Mouse (Mus musculus) ES-Bruce4 (cell line): ENCODE measurements around the gene Pimreg. TPM values are rescaled to one million over a fixed set of nuclear protein-coding genes. Genes with fewer than 3 reads are reported as not detected.

ENCODE experiments used
- H3K27ac ChIP-seq: 2 replicates; pipeline ENCODE4 v1.5.1; 2012; ENCODE audit warnings: low read length, inconsistent platforms; ENCODE audit not compliant: insufficient read depth
- H3K27me3 ChIP-seq: 2 replicates; pipeline ENCODE4 v1.6.1; 2012; ENCODE audit warnings: mild to moderate bottlenecking, low read length, inconsistent platforms; ENCODE audit not compliant: control insufficient read depth, poor library complexity, insufficient read depth, severe bottlenecking
- H3K36me3 ChIP-seq: 2 replicates; pipeline ENCODE4 v1.6.1; 2012; ENCODE audit warnings: inconsistent platforms, mild to moderate bottlenecking, low read length, moderate library complexity; ENCODE audit not compliant: control insufficient read depth, poor library complexity, insufficient read depth, severe bottlenecking
- H3K4me1 ChIP-seq: one replicate; pipeline ENCODE4 v1.8.1; 2011; ENCODE audit warnings: low read length; ENCODE audit not compliant: control insufficient read depth, insufficient read depth
- H3K4me3 ChIP-seq: 2 replicates; pipeline ENCODE4 v1.5.1; 2011; ENCODE audit warnings: low read depth, mild to moderate bottlenecking, low read length
- H3K9ac ChIP-seq: 2 replicates; pipeline ENCODE4 v1.6.1; 2012; ENCODE audit warnings: low read depth, mild to moderate bottlenecking, inconsistent platforms; ENCODE audit not compliant: poor library complexity, severe bottlenecking
- H3K9me3 ChIP-seq: replicated peaks from 2 replicates; pipeline ENCODE4 v1.6.1; 2012; ENCODE audit warnings: mild to moderate bottlenecking, low read length, inconsistent platforms; ENCODE audit not compliant: control insufficient read depth, poor library complexity, insufficient read depth, severe bottlenecking
- CTCF ChIP-seq: IDR thresholded peaks from one replicate; pipeline ENCODE4 v1.8.1; 2011; ENCODE audit warnings: low read depth, low read length
- EP300 ChIP-seq: IDR thresholded peaks from 2 replicates; pipeline ENCODE4 v1.6.1; 2011; ENCODE audit warnings: low read depth, low read length; ENCODE audit not compliant: insufficient read depth
- POLR2A ChIP-seq: IDR thresholded peaks from one replicate; pipeline ENCODE4 v1.8.1; 2011; ENCODE audit warnings: low read length; ENCODE audit not compliant: insufficient read depth
- polyA plus RNA-seq: library from polyadenylated mRNA; stranded (reverse); fragments of >200 nt; gene quantifications from 2 replicates; pipeline ENCODE4 v1.2.4, GENCODE M21; 2011; ENCODE audit warnings: low read depth; ENCODE audit not compliant: missing spikeins, insufficient read depth, insufficient read length

The Pimreg gene
- polyA plus RNA-seq, 1 experiment, result 43.6 TPM

DNA sequence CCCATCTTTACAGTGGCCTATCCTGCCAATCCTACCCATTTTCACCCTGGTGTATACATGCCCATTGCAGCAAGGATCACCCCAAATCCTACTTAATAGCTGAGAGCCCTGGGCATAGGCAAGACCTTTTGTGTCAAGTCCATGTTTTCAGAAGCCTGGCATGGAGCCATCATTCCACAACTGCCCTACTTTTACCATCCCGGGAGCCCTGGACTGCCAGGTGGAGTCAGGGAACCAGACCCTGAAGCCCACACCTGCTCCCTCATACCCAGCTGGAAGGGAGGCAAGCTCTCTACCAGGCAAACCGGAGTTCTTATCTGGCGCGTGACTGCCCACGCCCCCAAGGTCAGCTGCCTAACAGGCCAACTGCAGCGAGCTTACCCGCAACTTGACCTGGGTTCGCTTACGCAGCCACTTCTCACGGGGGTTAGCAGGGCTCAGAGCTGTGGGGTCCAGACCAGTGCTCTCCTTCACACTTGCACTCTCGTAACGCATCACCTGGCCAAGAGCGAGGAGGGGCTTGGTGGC lies 19.3 kb downstream of the Pimreg start:
- H3K27me3 ChIP-seq, result no peaks in the 10 kb centered on the region
- no peaks in the 10 kb centered on the region for H3K36me3 ChIP-seq
- H3K4me1 ChIP-seq, result peaks cover 2% of the 10 kb centered on the region
- H3K4me3 ChIP-seq, result no peak overlapping the region
- no peak overlapping the region for H3K9ac ChIP-seq
- H3K27ac ChIP-seq, result no peak overlapping the region
- no peak for TF ChIP-seq EP300
- no peak for TF ChIP-seq CTCF
- no peak for TF ChIP-seq POLR2A
- no peaks in the 10 kb centered on the region for H3K9me3 ChIP-seq

DNA sequence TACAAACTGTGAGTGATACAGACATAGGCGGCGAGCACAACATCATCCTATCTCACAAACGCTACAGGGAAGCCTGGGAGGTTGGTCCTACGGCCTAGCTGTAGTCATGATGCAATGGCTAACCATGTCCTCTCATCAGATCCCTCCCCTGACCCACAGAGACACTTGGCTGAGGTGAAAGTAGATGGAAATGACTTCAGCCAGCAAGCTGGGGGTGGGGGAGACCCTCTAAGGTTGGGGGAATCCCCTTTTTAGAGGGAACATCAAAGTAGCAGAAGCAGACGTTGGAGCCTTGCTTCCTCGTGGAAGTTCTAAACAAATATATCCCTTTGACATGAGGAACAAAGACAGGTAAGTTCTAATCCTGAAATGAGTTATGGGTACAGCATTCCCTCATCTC lies 22.6 kb downstream of the Pimreg start:
- H3K4me1 ChIP-seq, result no peaks in the 10 kb centered on the region
- H3K36me3 ChIP-seq, result no peaks in the 10 kb centered on the region
- no peaks in the 10 kb centered on the region for H3K9me3 ChIP-seq
- no peak overlapping the region for H3K4me3 ChIP-seq
- H3K9ac ChIP-seq, result no peak overlapping the region
- H3K27me3 ChIP-seq, result no peaks in the 10 kb centered on the region
- TF ChIP-seq CTCF, result no peak
- no peak for TF ChIP-seq EP300
- TF ChIP-seq POLR2A, result no peak
- H3K27ac ChIP-seq, result no peak overlapping the region

GRCm38 (mm10) chr11:72065103-72065502 lies 23.3 kb downstream of the Pimreg start:
- Histone ChIP-seq H3K9me3 (no peaks in the 10 kb centered on the region), H3K36me3 (no peaks in the 10 kb centered on the region), H3K4me1 (no peaks in the 10 kb centered on the region), H3K9ac (no peak overlapping the region), H3K27ac (no peak overlapping the region), H3K4me3 (no peak overlapping the region), H3K27me3 (no peaks in the 10 kb centered on the region)
- TF ChIP-seq EP300, result no peak

DNA sequence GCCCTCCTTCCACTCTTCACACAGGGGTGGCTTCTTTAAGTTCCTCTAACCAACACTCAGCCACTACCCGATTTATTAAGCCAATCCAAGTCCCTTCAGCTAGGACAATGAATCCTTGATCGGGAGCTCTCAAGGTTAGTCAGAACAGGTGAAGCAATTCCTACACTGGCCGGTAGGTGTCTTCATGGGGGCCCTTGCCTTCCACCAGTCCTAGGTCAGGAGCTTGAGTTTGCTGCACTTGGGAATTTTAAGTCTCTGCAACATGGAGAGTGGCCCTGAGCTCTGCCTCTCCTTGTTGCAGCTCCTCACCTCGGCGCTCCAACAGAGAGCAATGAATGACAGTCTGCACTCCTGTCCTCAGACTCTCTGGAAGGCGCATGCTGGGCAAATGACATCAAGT lies 24.5 kb downstream of the Pimreg start:
- Histone ChIP-seq H3K4me1 (no peaks in the 10 kb centered on the region), H3K4me3 (no peak overlapping the region), H3K9ac (no peak overlapping the region), H3K9me3 (no peaks in the 10 kb centered on the region), H3K27me3 (no peaks in the 10 kb centered on the region), H3K36me3 (no peaks in the 10 kb centered on the region), H3K27ac (no peak overlapping the region)
- TF ChIP-seq CTCF, result peak; percentile 29
- no peak for TF ChIP-seq EP300
- TF ChIP-seq POLR2A, result no peak

GRCm38 (mm10) chr11:72067326-72067725 lies 25.5 kb downstream of the Pimreg start:
- H3K4me3 ChIP-seq, result no peak overlapping the region
- no peaks in the 10 kb centered on the region for H3K9me3 ChIP-seq
- no peak overlapping the region for H3K27ac ChIP-seq
- no peaks in the 10 kb centered on the region for H3K27me3 ChIP-seq
- H3K9ac ChIP-seq, result no peak overlapping the region
- H3K36me3 ChIP-seq, result no peaks in the 10 kb centered on the region
- TF ChIP-seq EP300 (no peak), CTCF (no peak), POLR2A (no peak)
- no peaks in the 10 kb centered on the region for H3K4me1 ChIP-seq

- Histone ChIP-seq H3K9ac (no peak overlapping the region), H3K4me1 (no peaks in the 10 kb centered on the region), H3K36me3 (no peaks in the 10 kb centered on the region), H3K9me3 (no peaks in the 10 kb centered on the region), H3K27ac (no peak overlapping the region), H3K27me3 (no peaks in the 10 kb centered on the region), H3K4me3 (no peak overlapping the region)
- TF ChIP-seq CTCF, result no peak
- TF ChIP-seq EP300, result no peak
- no peak for TF ChIP-seq POLR2A
Measured at GRCm38 (mm10) chr11:72068026-72068425, 26.2 kb downstream of the Pimreg start.
